Mouse (Mus musculus) c-Kit-positive CD71-negative TER-119-negative erythroid progenitor cells, embryonic 14.5 days (primary cell): ENCODE results near the gene Kcnk6.

Experiments used
- DNase-seq: peaks from one replicate; pipeline ENCODE4 v3.0.0-alpha.2; 2013; ENCODE audit warnings: low read depth

Gene Kcnk6

DNA sequence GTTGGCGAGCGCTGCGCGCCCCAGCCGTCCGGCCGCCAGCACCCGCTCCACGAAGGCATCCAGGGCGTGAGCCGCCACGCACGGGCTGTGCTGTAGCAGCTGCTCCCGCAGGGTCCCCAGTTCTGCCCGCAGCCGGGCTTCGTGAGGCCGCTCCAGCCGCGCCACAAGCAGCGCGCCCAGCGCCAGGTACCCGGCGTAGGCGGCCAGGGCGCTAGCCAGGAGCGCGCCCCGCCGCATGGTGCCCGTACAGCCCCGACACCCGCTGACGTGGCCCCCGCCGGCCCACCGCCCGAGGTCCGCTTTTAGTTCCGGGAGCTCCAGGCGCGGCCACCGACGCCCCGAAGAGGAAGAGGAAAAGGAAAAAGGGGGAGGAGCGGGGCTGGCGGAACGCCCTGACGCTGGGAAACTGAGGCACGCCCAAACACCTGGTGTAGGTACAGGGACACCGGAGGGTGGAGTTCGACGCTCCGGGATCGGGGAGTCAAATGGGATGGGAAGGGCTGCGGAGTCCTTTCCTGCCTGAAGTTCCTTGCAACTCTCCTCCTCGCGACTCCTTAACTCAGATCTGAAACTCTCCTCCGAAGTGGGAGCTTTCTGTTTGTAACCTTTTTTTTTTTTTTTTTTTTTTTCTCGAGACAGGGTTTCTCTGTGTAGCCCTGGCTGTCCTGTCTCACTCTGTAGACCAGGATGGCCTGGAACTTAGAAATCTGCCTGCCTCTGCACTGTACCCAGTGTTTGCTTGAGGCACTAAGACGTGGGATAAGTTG, at the start of gene Kcnk6:
Gene Kcnk6, minus strand, starts transcription at position 269 of the 767 bp plus-strand sequence.
- no peak for DNase-seq

- peak; percentile 20 for DNase-seq
Measured at GRCm38 (mm10) chr7:29281201-29282073, 49.1 kb upstream of the Kcnk6 start, which contains the start of gene Spint2. TSS of gene Spint2 (minus strand) at chr7:29281912.

GRCm38 (mm10) chr7:29280801-29281200, 48.5 kb upstream of the Kcnk6 start:
- no peak for DNase-seq

GRCm38 (mm10) chr7:29279924-29280323, 47.6 kb upstream of the Kcnk6 start:
- no peak for DNase-seq

- DNase-seq, result no peak
Measured at GRCm38 (mm10) chr7:29279261-29279660, 46.9 kb upstream of the Kcnk6 start.

DNA sequence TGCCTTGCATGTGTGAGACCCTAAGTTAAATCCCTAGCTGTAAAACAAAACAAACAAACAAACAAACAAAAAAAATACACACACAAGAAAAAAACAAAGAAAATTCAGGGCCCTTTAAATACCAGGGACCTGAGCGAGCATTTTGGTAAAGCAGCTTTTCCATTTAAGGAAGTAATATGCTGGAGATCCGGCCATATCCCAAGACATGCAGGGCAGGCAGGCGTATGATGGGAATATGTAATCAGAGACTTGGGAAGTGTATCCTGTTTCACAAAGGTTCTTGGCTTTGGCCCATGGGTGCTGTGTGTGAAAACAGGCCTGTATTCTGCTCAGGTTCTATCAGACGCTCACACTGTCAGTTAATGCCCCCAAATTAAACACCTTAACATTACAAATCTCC, 45.2 kb upstream of the Kcnk6 start:
- no peak for DNase-seq

- no peak for DNase-seq
Measured at GRCm38 (mm10) chr7:29276715-29277114, 44.4 kb upstream of the Kcnk6 start.

GRCm38 (mm10) chr7:29271687-29272465, 39.6 kb upstream of the Kcnk6 start:
- no peak for DNase-seq

DNA sequence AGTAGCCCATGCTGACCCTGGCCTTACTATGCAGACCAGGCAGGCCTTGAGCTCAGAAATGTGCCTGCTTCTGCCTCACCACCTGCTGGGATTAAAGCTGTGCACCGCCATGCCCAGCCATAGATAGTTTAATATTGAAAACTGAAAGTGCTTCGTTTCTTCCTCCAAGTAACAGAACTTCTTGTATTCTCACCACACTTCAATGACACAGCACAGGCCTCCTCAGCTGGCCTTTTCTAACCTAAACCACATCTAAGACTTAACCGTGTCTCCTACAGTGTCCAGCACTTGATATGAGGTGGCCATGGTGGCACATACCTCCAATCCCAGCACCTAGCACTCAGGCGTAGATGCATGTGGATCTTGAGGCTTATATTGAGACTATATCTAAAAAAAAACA, 38.1 kb upstream of the Kcnk6 start:
- no peak for DNase-seq

DNA sequence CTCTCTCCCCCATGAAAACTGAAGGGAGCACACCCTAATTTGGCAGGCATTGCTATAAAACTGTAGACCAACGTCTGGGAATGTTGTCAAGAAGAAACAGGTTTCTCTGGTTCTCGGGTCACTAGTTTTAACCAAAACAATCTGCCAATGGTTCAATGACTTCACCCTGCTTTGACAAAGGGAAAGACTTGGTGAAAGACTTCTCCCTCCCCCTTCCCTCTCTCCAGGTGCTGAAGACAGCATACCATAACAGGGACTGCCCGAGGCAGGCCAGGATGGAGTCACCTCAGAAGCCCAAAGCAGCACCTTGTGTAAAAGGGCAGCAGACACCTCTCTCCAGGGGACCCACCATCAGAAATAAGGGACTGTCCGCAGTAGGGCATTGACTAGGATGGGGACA, 34.6 kb upstream of the Kcnk6 start:
- DNase-seq, result no peak

DNA sequence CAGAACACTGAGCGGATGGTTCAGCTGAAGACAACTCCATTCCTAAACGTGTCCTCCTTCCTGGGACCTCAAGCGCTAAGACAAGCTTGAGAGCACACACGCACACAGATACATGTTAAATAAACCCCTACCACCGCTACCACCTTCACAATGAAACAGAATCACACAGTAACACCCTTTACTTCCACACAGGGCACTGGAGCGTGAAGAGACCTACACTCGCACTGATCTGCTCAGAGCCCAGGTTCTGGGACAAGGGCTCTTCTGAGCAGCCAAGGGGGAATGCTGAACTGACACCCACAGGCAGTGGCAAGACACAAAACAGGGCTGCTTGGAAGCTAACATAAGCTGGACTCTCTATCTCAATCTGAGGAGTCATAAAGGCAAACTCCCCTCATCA, 33.3 kb upstream of the Kcnk6 start:
- DNase-seq, result no peak

DNA sequence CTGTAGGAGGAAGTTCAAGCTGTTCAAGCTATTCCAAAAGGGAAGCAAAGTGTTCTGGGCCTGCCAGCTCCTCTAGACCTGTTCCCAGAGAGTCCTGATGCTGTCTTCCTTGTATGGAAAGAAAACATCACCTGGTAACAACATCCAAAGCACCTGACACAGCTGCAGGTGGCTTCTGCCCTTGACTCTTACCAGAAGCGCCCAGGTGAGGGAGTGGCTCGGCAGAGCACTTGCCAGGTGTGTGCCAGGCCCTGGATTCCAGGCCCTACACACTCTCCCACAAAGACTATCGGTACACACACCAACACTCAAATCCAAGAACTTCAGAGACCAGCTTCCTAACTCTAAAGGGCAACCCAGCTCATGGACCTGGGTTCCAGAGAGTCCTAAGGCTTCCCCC, 31.5 kb upstream of the Kcnk6 start:
- DNase-seq, result no peak

DNA sequence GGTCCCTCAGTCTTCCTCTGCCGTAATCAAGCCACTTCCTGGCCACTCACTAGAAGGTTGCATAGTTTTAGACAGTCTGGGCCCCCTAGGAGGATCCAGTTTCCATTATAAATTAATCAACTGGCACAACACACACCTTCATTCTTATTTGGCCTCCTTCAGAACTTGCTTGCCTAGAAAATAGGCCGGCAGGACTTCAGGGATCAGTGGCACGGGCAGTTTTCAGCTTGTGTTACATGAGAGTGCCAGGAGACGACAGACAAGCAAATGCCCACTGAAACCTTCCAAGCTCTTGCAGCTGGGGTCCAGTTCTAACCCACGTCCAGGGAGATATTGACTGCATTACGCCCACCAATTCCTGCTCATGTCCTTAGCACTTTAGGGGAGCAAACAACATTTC, 29.8 kb upstream of the Kcnk6 start:
- DNase-seq, result no peak

DNA sequence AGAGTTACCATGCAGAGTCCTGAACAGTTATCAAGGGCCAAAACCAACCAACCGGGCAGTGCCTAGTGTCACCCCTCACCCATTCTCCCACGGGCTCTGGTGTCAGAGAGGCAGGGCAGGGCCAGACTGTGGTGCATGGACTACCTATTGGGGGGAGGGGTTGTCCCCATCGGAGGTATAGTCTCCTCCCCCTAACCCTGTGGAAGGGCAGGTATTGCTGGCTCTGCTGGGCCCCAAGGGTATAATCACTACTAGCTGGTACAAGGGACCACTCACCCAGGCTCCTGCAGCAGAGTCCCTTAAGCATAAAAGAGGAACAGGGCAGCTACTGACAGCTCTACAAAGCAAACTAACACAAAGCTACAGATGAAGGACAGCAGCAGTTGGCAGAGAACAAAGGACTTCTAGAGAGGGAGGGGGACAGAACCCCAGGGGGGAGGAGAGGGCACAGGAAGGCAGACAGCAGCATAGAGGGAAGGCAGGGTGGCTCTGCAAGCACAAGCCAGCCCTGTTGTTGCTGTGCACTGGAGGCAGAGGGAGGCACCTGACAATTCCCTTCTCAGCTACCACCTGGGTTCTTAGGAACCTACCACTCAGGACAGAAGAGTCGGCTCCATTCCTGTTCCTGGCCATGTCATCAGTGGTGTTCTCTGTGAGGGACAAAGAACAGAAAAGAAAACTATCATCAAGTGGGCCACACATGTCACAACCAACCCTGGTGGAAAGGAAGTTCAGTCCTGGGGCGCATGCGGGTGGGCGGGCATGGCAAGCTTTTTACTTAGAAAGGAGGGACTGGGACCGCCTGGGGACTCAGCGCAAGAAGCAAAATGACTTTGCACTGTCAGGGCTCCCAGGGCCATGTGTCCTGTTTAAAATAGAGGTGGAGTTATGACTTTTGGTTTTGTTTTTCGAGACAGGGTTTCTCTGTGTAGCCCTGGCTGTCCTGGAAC, 27.7 kb upstream of the Kcnk6 start:
- DNase-seq, result no peak

GRCm38 (mm10) chr7:29257368-29257767, 25.1 kb upstream of the Kcnk6 start:
- DNase-seq, result no peak

DNA sequence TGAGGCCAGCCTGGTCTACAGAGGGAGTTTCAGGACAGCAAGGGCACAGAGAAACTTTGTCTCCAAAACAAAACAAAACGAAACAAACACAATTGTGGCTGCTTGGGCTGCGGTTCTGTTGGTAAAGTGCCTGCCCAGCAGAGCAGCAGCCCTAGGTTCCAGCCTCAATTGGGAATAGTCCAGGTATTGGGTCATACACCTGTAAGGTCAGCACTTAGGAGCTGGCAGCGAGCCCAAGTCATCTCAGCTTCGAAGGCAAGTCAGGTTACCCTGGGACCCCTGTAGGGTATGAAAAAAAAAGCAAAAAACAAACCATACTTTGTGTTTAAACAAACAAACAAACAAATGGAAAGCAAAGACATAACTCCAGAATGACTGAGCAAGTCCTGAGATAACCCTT, 23.6 kb upstream of the Kcnk6 start:
- DNase-seq, result no peak

DNA sequence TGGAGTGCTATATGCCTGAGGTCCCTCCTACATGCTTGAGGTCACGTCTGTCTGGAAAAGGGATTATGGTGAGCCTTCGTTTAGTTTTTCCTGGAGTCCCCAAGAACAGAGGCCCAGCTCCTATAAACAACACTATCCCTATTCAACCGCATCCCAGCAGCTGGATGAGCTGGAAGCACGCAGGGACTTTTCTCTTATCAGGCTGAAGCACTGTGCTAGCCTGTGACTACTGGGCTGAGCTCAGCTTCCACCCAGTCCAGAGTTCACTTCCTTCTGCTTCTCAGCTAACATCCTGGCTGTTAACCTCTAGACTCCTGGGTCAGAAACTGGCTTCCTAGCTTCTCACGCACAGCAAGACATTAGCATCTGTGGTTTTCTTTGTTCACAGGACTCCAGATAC, 21.5 kb upstream of the Kcnk6 start:
- DNase-seq, result no peak

- DNase-seq, result no peak
Measured at GRCm38 (mm10) chr7:29251166-29251565, 18.9 kb upstream of the Kcnk6 start.

DNA sequence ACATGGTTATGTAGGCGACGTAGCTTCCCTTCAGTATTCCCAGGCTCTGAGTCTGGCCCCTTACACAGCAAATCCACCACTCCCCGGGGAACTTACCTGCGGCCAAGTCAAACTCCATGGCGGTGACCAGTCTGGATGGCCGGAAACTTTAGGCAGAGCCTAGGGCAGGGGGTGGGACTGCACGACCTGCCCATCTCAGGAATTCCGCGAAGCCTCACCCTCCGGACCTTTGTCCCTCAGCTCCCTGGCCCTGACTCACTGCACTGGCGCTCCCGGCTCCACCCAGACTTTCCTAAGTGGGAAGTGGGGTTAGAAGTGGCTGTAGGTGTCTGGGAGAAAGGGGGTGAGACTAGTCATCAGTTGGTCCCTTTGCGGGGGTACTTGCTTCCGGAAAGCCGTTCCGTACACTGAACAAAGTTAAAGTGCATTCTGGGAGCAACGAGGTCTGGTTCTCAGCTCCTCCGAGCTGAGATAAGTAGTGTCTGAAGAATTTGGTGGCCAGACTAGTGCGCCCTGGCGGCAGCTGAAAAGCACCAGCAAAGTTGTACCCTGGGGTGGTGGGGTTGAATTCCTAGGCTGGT, 16.0 kb upstream of the Kcnk6 start, which contains the start of gene 2200002D01Rik:
Gene 2200002D01Rik, minus strand, starts transcription at position 206 of the 581 bp plus-strand sequence.
- no peak for DNase-seq

- DNase-seq, result no peak
Measured at GRCm38 (mm10) chr7:29247706-29248105, 15.4 kb upstream of the Kcnk6 start.

- DNase-seq, result peak; percentile 70
Measured at GRCm38 (mm10) chr7:29247314-29247700, 15.0 kb upstream of the Kcnk6 start.
